Mouse (Mus musculus): Measurements from ENCODE around the gene Efcab5.
"Not testable (repeated sequence)": the region's sequence is repeated elsewhere in the genome, so short reads cannot be mapped to it uniquely, and the experiment has no call there.

DNA sequence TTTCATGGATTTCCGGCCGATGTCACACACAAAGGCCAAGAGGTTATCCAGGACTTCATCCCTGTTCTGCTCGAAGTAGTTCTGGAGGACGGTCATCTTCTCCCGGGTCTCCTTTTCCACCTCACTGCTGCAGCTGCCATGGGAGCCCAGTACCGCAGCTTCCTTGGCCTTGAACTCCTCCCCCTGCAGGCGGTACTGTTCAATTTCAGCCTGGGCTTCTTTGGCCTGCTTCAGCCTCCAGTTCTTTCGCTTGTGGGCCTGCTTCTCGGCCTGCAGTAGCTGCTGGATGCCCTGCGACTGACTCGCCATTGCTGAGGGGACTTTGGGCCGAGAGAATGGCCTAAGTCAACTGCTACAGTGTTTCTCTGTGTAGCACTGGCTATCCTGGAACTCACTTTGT is 80.9 kb downstream of the Efcab5 start:
- TF ChIP-seq HCFC1 (IDR thresholded peaks at IDR 0.05; ENCODE audit: borderline replicate concordance, insufficient read depth, low read length); CHD2 (IDR thresholded peaks at IDR 0.05; ENCODE audit: low read depth, low read length); MAFK (IDR thresholded peaks at IDR 0.05; ENCODE audit: insufficient read depth, low read depth, low read length); ZNF384 (IDR thresholded peaks at IDR 0.05; ENCODE audit: low read depth, low read length): not testable (repeated sequence)
